Mouse (Mus musculus): ENCODE data around the gene Nfasc. TPM values are rescaled to one million over a fixed set of nuclear protein-coding genes. Genes with fewer than 3 reads are reported as not detected.

The Nfasc gene
- polyA plus RNA-seq, 1 experiment from 2014 or later, result 32.8 TPM

DNA sequence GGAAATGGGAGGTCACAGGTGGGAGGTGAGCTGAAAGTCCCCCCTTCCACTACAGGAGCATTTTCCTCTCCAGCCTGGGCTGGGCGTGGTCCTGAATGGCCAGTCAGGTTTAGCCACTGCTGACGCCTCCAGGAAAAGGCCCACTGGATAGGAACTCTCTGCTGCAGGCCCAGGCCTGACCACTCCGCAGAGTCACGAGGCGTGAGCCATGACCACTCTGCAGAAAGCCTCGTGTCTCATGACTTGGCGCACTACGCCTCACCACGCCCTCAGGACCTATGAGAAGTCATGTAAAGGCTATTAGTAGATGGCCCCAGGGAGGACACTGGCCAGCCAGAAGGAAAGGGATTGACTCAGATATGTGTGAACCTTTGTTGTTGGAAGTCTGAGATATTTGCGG lies 23.6 kb upstream of the Nfasc start:
- Histone ChIP-seq H3K4me3 (no peak overlapping the region), H3K27me3 (peaks cover 3% of the 10 kb centered on the region; the same call in 1 of the 2 replicates), H3K4me1 (peaks cover 21% of the 10 kb centered on the region), H3K9me3 (no peaks in the 10 kb centered on the region), H3K4me2 (replicated peaks) (no peak overlapping the region), H3K36me3 (no peaks in the 10 kb centered on the region), H3K27ac (replicated peaks) (no peak overlapping the region), H3K9ac (replicated peaks) (no peak overlapping the region)
- WGBS, result 89% methylated on average over 10 of the region's 10 CpGs
- peak; percentile 53; the same call in 1 of the 2 replicates for ATAC-seq (ENCODE audit: low FRiP score, low read depth)

GRCm38 (mm10) chr1:132759390-132759789 lies 17.8 kb upstream of the Nfasc start:
- no peak overlapping the region for H3K27ac ChIP-seq (replicated peaks)
- peak; percentile 27; the same call in 1 of the 2 replicates for ATAC-seq (ENCODE audit: low FRiP score, low read depth)
- H3K9me3 ChIP-seq, result no peaks in the 10 kb centered on the region
- peaks cover 7% of the 10 kb centered on the region for H3K4me1 ChIP-seq
- H3K9ac ChIP-seq (replicated peaks), result no peak overlapping the region
- no peak overlapping the region; the same call in 1 of the 2 replicates for H3K4me2 ChIP-seq (replicated peaks)
- H3K27me3 ChIP-seq, result peaks cover 6% of the 10 kb centered on the region; the same call in 1 of the 2 replicates
- 69% methylated on average over 6 of the region's 6 CpGs for WGBS
- H3K36me3 ChIP-seq, result no peaks in the 10 kb centered on the region
- no peak overlapping the region for H3K4me3 ChIP-seq

DNA sequence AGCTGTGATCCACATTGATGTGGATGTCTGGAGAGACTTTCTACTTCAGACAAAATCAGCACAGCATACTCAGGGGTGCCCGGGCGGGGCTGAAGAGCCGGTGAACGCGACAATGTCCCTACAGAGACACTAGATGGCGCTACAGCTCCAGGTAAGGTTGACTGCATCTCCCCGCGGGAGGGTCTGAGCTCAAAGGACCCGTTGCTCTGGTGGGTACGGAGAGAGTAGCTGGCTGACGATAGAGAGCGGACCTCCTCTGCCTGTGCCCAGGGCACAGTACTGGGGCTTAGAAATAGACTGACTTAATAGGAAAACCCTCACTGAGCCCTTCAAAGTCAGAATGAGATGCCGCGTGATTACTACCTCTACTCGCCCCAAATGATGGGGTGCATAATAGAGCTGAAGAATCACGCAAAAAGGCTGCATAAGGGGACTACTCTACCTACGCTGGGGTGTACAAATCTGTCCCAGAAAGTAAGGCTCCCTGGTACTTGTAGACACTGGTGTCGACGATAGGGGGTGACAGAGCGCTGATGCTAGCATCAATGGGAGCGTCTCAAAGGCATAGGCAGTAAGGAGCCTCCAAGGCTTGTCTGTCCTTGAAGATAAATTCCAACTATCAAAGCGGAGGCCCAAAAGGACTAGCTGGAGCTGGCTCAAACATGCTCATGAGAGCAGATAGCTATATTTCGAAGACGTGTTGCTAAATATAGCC lies 17.2 kb upstream of the Nfasc start:
- H3K27ac ChIP-seq (replicated peaks), result no peak overlapping the region
- H3K27me3 ChIP-seq, result peaks cover 6% of the 10 kb centered on the region; the same call in 1 of the 2 replicates
- peak; percentile 88 for ATAC-seq (ENCODE audit: low FRiP score, low read depth)
- H3K36me3 ChIP-seq, result no peaks in the 10 kb centered on the region
- WGBS, result 9% methylated on average over 24 of the region's 24 CpGs
- H3K9ac ChIP-seq (replicated peaks), result peak overlapping the region; percentile 29; the same call in 1 of the 2 replicates
- H3K9me3 ChIP-seq, result no peaks in the 10 kb centered on the region
- H3K4me2 ChIP-seq (replicated peaks), result peak overlapping the region; percentile 46
- H3K4me1 ChIP-seq, result peaks cover 7% of the 10 kb centered on the region
- H3K4me3 ChIP-seq, result peak overlapping the region; percentile 22

DNA sequence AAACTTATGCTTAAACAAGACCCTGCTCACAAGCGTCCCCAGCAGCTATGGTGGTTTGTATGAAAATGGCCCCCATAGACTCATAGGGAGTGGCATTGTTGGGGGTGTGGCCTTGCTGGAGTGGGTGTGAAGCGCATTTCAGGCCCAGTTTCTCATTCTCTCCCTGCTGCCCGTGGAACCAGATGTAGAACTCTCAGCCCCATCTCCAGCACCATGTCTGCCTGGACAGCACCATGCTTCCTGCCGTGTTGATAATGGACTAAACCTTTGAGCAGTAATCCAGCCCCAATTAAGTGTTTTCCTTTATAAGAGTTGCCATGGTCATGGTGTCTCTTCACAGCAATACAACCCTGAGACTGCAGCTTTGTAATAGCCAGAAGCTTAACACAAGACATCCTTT lies 13.6 kb upstream of the Nfasc start:
- Histone ChIP-seq H3K4me3 (no peak overlapping the region), H3K9ac (replicated peaks) (no peak overlapping the region), H3K27me3 (peaks cover 6% of the 10 kb centered on the region; the same call in 1 of the 2 replicates), H3K4me1 (peaks cover 7% of the 10 kb centered on the region), H3K27ac (replicated peaks) (no peak overlapping the region), H3K36me3 (no peaks in the 10 kb centered on the region), H3K4me2 (replicated peaks) (no peak overlapping the region), H3K9me3 (no peaks in the 10 kb centered on the region)
- 78% methylated on average over 4 of the region's 4 CpGs for WGBS
- ATAC-seq (ENCODE audit: low FRiP score, low read depth), result no peak

DNA sequence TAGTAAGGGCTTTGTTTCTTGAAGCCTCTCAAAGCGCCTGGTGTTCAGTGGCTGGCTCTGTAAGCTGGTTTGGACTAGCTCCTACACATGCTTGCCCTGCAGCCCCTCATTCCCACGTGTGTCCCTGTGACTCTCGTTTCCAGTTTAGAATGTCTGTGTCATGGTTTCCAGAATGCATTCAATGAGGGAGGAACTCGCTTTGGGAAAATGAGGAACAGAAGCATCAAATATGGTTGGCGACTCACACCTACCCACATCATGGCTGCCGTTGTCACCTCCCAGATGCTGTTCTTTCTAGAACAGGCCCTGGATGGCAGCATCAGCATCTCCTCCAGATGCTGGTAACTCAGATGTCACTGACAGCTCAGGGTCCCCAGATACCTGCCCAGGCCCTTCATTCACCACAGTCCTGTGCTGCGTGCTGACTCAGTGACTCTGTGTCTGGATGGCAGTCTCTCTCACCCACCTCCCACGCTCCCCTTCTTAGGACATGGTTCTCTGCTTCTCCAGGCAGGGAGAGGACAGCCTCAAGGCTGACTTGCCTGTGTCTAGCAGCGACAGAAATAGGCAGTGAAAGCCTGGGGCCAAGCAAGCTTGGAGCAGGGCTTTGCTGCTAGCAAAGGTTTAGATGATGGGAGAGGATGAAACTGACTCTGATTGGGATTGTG lies 7.8 kb upstream of the Nfasc start:
- Histone ChIP-seq H3K36me3 (no peaks in the 10 kb centered on the region), H3K4me2 (replicated peaks) (no peak overlapping the region), H3K27ac (replicated peaks) (no peak overlapping the region), H3K4me1 (peaks cover 6% of the 10 kb centered on the region; the same call in 1 of the 2 replicates), H3K9me3 (no peaks in the 10 kb centered on the region), H3K27me3 (peaks cover 5% of the 10 kb centered on the region; the same call in 1 of the 2 replicates), H3K9ac (replicated peaks) (no peak overlapping the region; the same call in 1 of the 2 replicates), H3K4me3 (no peak overlapping the region)
- 81% methylated on average over 9 of the region's 9 CpGs for WGBS
- ATAC-seq (ENCODE audit: low FRiP score, low read depth), result no peak

- ATAC-seq (ENCODE audit: low FRiP score, low read depth), result no peak
- Histone ChIP-seq H3K4me1 (peaks cover 13% of the 10 kb centered on the region), H3K4me2 (replicated peaks) (no peak overlapping the region), H3K9ac (replicated peaks) (no peak overlapping the region), H3K36me3 (no peaks in the 10 kb centered on the region), H3K27me3 (peaks cover 27% of the 10 kb centered on the region), H3K27ac (replicated peaks) (no peak overlapping the region), H3K4me3 (no peak overlapping the region), H3K9me3 (no peaks in the 10 kb centered on the region)
- WGBS, result 91% methylated on average over 9 of the region's 9 CpGs
Measured at GRCm38 (mm10) chr1:132746302-132746701, 4.7 kb upstream of the Nfasc start.

GRCm38 (mm10) chr1:132745636-132746035 lies 4.0 kb upstream of the Nfasc start:
- H3K4me1 ChIP-seq, result peaks cover 20% of the 10 kb centered on the region
- no peak overlapping the region for H3K27ac ChIP-seq (replicated peaks)
- H3K9ac ChIP-seq (replicated peaks), result no peak overlapping the region
- no peaks in the 10 kb centered on the region for H3K9me3 ChIP-seq
- ATAC-seq (ENCODE audit: low FRiP score, low read depth), result no peak
- H3K27me3 ChIP-seq, result peaks cover 31% of the 10 kb centered on the region
- H3K4me2 ChIP-seq (replicated peaks), result no peak overlapping the region
- 81% methylated on average over 6 of the region's 6 CpGs for WGBS
- no peaks in the 10 kb centered on the region for H3K36me3 ChIP-seq
- no peak overlapping the region for H3K4me3 ChIP-seq

- Histone ChIP-seq H3K36me3 (no peaks in the 10 kb centered on the region), H3K27me3 (peaks cover 30% of the 10 kb centered on the region), H3K4me2 (replicated peaks) (peak overlapping the region; percentile 79), H3K4me1 (peaks cover 76% of the 10 kb centered on the region), H3K27ac (replicated peaks) (peak overlapping the region; percentile 83), H3K9me3 (no peaks in the 10 kb centered on the region), H3K4me3 (peak overlapping the region; percentile 53), H3K9ac (replicated peaks) (peak overlapping the region; percentile 77)
- peak; percentile 45 for ATAC-seq (ENCODE audit: low FRiP score, low read depth)
- WGBS, result under 1% methylated on average over 11 of the region's 11 CpGs
Measured at GRCm38 (mm10) chr1:132739077-132739521, 2.5 kb downstream of the Nfasc start.

GRCm38 (mm10) chr1:132736171-132736570 lies 5.4 kb downstream of the Nfasc start:
- H3K27me3 ChIP-seq, result peaks cover 10% of the 10 kb centered on the region
- H3K9ac ChIP-seq (replicated peaks), result no peak overlapping the region; the same call in 1 of the 2 replicates
- no peaks in the 10 kb centered on the region for H3K9me3 ChIP-seq
- H3K27ac ChIP-seq (replicated peaks), result peak overlapping the region; percentile 58
- no peak for ATAC-seq (ENCODE audit: low FRiP score, low read depth)
- WGBS, result 4% methylated on average over 4 of the region's 4 CpGs
- peaks cover 83% of the 10 kb centered on the region for H3K4me1 ChIP-seq
- peak overlapping the region; percentile 14; the same call in 1 of the 2 replicates for H3K4me2 ChIP-seq (replicated peaks)
- H3K4me3 ChIP-seq, result no peak overlapping the region
- H3K36me3 ChIP-seq, result no peaks in the 10 kb centered on the region

DNA sequence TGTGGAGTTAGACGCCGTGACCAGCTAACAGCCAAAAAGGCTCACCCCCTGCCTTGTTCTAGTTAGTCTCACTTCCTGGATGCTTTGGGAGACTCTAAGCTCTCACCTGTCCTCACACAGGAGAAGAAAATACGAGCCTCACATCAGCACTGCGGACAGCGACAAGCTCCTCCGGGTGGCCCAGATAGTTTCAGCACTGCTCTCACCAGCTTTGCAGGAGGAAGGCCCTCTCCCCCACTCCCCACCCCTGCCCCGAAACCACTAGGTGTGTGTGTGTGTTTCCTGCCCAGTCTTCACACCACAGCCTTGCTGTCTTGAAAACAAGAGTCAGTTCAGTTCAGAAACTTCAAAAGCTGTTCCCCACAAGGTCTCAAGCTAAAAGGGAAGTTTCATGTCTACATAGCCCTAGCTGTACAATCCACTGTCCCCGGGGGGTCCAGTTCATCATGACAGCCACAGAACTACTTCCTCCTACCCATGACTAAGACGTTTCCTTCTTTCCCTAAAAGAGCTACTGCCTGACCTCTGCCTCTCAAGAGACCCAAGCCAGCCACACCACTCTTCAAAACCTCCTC lies 7.6 kb downstream of the Nfasc start:
- 49% methylated on average over 9 of the region's 9 CpGs for WGBS
- H3K4me3 ChIP-seq, result no peak overlapping the region
- no peak overlapping the region for H3K4me2 ChIP-seq (replicated peaks)
- no peaks in the 10 kb centered on the region for H3K9me3 ChIP-seq
- H3K4me1 ChIP-seq, result peaks cover 62% of the 10 kb centered on the region
- no peak for ATAC-seq (ENCODE audit: low FRiP score, low read depth)
- no peak overlapping the region for H3K27ac ChIP-seq (replicated peaks)
- no peak overlapping the region for H3K9ac ChIP-seq (replicated peaks)
- no peaks in the 10 kb centered on the region for H3K36me3 ChIP-seq
- H3K27me3 ChIP-seq, result peaks cover 6% of the 10 kb centered on the region; the same call in 1 of the 2 replicates

DNA sequence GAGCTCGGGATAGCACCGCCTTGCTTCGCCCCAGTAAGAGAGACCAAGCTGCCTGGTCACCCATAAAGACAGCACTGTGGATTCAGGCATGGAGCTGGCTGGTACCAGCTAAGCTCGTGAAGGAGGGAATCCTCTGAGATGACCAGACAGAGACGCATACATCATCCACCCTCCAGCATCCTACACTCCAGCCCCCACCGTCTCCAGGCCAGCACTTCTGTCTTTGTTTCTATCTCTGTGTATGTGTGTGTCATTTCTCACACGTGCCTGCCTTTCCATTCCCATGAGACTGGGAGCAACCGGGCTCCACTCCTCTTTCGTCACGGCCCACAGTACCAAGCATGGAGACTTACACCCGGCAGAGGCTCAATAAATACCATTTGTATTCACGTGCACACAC lies 9.3 kb downstream of the Nfasc start:
- Histone ChIP-seq H3K4me1 (peaks cover 56% of the 10 kb centered on the region), H3K27me3 (no peaks in the 10 kb centered on the region), H3K4me2 (replicated peaks) (no peak overlapping the region), H3K36me3 (no peaks in the 10 kb centered on the region), H3K9ac (replicated peaks) (no peak overlapping the region), H3K27ac (replicated peaks) (0 out of 2 replicates have a peak overlapping the region, but pooled peaks have one; percentile 12), H3K9me3 (no peaks in the 10 kb centered on the region), H3K4me3 (no peak overlapping the region)
- ATAC-seq (ENCODE audit: low FRiP score, low read depth), result peak; percentile 27; the same call in 1 of the 2 replicates
- WGBS, result 64% methylated on average over 12 of the region's 12 CpGs

- 44% methylated on average over 2 of the region's 2 CpGs for WGBS
Measured at GRCm38 (mm10) chr1:132727548-132727947, 14.0 kb downstream of the Nfasc start.

More at GRCm38 (mm10) chr1:132727548-132727947, 14.0 kb downstream of the Nfasc start:
- Histone ChIP-seq H3K9me3 (no peaks in the 10 kb centered on the region), H3K4me1 (peaks cover 23% of the 10 kb centered on the region), H3K4me2 (replicated peaks) (no peak overlapping the region), H3K9ac (replicated peaks) (no peak overlapping the region), H3K27me3 (no peaks in the 10 kb centered on the region), H3K27ac (replicated peaks) (no peak overlapping the region), H3K4me3 (no peak overlapping the region), H3K36me3 (no peaks in the 10 kb centered on the region)
- ATAC-seq (ENCODE audit: low FRiP score, low read depth), result no peak
